Mouse (Mus musculus) erythroblast, adult 5-6 weeks (primary cell): Measurements from ENCODE around the gene Bola3. TPM values are rescaled to one million over a fixed set of nuclear protein-coding genes. Genes with fewer than 3 reads are reported as not detected.

ENCODE experiments used
- ATAC-seq: replicated peaks from 2 replicates; pipeline ENCODE4 v1.8.0; 2016; ENCODE audit warnings: moderate number of reproducible peaks, mild to moderate bottlenecking, moderate TSS enrichment, inconsistent platforms; ENCODE audit not compliant: poor library complexity, low FRiP score, severe bottlenecking
- total RNA-seq, 2 experiments: library from RNA; stranded (forward) in 1 of 2; stranded (reverse) in 1 of 2; fragments of 150-400 nt in 1 of 2; fragments of 200-764, 138-1000 nt in 1 of 2; gene quantifications; 2 replicates each; pipeline versions ENCODE4 v1.2.3 to v1.2.4; 2015 to 2017; ENCODE audit warnings: low replicate concordance in 2 of 2

The Bola3 gene
- total RNA-seq, 2 experiments from 2014 or later: 93.6 to 99.1 TPM

DNA sequence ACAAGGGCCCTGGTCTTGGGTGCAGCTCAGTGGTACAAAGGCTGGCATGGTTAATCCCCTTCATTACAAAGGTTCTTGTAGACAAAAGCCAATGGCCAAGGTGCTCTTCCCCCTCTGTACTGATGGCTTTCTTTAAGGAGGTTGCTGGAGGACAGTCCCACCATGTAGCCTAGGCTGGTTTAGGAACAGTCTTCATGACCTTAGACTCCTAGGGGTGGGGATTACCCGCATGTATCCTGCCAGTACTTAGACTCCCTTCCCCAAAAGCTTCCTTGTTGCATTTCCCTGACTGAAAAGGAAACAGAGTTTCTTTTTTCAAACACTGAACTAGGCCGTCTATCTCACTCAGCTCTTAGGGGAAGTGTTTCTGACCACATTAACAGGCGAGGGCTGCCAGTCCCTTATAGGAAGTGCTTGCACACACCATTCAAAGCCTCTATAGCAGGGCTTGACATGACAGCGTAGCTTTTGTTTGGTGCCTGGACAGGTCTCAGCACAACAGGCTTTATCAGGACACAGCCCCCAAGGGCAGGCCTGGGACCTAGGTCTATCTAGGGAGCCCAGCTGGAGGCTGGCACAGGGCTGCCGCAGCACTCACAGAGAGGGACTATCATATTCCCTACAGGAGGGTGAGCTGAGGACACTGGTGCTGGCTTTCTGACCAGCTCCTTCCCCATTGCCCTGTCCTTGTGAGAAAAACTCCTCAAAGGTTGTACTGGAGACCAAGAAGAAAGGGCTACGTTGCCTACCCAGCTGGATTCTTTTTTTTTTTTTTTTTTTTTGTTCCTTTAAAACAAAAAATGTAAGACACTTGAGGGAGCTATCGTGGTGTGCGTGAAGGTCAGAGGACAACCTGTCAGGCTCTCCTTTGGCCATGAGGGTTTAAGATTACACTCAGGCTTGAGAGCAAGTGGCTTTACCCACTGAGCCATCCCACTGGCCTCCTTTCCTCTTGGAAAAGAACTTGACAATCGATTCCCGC is 32.9 kb downstream of the Bola3 start:
- peak; percentile 92 for ATAC-seq

GRCm38 (mm10) chr6:83385569-83386090 is 36.7 kb downstream of the Bola3 start:
- no peak for ATAC-seq

DNA sequence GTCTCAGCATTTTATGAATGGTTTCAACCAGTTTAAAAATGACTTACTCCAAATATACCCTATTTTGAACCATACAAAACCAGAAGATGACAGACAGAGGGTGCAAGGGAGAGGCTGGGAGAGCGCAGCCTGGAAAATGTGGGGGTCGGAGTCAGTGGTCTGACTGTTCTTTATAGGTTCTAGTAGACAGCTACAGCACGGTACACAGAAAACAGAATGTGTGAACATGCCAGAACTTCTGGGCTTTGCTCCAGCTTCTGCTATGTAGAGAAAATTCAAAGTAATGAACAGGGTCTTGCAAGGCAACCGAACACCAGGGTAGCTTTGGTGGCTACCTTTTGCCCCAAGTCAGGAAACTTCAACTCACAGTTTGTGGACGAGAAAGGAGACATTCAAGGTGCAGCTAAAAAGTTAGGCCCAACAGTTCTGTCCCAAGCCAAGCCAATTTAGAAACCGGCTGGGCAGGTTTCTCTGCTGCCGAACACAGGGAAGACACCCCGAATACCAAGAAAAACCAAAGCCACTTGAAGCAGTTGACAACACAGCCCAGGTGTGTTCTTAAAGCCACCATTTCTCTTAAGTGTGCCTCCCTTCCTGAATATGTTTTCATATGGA is 43.3 kb downstream of the Bola3 start:
- ATAC-seq: no peak

GRCm38 (mm10) chr6:83394122-83394521 is 45.2 kb downstream of the Bola3 start:
- ATAC-seq: no peak

DNA sequence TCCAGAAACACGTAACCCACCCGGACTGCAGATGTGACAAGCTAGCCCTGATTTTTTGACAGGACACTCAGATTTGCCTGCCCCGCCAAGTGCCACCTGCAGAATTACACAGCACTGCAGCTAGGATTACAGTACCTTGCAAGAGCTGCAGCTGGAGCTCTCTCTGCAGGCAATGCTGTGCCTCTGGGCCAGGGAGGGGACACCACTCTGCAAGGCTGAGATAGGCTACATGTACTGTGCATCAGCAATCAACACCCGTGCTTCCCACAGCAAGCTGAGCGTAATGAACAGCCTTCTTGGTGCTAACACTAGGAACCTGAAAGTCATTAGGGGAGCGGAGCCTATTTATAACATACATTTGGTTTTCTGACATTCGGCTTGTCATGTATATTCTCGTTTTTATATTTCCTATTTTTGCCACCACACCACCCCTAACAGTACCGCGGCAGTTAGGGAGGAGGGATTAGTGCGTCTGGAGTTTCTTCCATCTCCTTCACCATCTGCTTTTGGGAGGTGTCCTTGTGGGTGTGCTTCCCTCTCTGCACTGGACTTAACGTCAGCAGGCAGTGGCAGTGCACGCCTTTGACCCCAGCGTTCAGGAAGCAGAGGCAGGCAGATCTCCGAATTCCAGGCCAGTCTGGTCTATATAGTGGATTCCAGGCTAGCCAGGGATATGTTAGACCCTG is 46.7 kb downstream of the Bola3 start:
- ATAC-seq: peak; percentile 95

DNA sequence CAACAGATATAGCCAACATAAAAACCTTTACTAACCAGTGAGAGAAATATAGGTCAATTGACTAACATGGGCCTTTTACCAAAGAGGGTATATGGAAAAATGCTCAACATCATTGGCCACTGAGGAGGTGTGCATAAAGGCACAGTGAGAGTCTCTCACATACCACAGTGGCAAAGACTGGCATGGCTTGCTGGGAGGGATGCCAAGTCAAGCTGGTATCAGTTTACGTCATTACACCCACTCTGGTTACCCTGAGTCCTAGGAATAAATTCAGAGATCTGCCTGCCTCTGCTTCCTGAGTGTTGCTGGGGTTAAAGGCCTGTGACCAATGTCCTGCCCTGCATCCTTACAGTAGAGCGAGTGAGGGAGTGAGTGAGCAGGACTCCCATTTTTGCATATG is 47.8 kb downstream of the Bola3 start:
- no peak for ATAC-seq

GRCm38 (mm10) chr6:83397728-83398127 is 48.8 kb downstream of the Bola3 start:
- ATAC-seq: no peak

DNA sequence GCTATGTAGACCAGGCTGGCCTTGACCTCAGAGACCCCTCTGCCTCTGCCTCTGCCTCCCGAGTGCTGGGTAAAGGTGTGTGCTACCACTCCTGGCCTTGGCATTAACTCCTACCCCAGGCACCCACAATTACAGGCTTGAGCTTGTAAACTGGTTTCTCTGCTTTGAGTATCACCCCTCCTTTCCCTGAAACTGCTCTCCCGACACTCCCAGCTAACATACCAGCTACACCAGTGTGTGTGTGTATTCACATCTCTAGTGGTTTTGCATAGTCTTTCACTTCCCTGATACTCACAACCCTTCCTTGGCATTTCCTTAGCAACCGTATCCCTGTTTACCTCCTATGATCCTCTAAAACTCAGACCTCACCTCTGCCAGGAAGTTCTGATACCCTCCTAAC is 50.8 kb downstream of the Bola3 start:
- ATAC-seq: no peak

- no peak for ATAC-seq
Observed at GRCm38 (mm10) chr6:83403481-83403880, 54.5 kb downstream of the Bola3 start.

DNA sequence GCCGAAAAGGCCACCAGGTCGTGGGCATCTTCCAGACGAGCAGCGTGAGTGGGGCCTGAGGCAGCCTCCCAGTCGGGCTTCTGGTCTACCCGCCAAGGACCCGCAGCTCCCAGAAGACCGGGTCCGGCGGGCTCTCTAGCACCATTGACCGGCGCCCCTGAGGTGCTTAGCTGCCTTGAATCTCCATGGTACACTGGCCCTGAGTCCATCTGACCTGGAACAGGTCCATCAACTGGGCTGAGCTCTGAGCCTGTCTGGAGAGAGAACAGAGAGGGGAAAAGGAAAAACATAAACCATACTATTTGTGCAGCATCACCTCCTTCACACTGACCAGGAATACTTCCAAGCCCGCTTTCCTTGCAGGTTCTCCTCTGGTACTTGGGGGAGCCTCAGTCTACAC is 55.6 kb downstream of the Bola3 start:
- no peak for ATAC-seq

DNA sequence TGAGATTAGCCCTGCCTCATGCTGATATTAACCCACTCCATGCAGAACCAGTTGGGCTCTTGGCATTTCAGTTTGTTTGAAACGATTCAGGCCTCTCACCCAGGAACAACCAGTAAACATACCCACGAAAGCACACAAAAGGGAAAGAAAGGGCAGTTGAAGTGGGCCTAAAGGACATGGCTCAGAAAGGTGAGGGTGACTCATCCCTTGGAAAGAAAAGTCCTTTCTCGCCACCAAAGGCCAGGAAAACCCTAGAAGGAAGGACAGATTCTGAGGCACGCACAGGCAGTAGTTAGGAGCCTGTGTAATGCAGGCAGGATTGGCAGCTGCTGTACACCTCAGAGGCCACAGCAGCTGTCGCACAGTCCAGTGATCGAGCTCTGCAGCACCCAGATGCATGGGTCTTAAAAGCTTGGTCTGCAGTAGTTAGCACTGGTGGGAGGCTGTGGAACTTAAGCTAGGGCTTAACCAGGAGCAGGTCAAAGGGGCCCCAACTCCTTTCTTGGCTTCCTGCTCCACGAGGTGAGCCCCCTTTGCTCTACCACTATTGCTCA is 56.6 kb downstream of the Bola3 start:
- no peak for ATAC-seq

GRCm38 (mm10) chr6:83408510-83408909 is 59.6 kb downstream of the Bola3 start:
- no peak for ATAC-seq

Other genes with a start within 250 kb of the Bola3 start
- gene Ccdc142, start 247.5 kb upstream of the Bola3 start, total RNA-seq (2015; ENCODE audit: low replicate concordance): not detected in 2 replicates
- 0.98 TPM in 1 of 2 replicates, not detected in the other for gene Ccdc142, start 247.5 kb upstream of the Bola3 start, total RNA-seq (2017; ENCODE audit: low replicate concordance)
- 0.19 TPM in 1 of 2 replicates, not detected in the other for gene Gm42688, start 247.5 kb upstream of the Bola3 start, total RNA-seq (2015; ENCODE audit: low replicate concordance)
- 0.94 TPM in 1 of 2 replicates, not detected in the other for gene Gm42688, start 247.5 kb upstream of the Bola3 start, total RNA-seq (2017; ENCODE audit: low replicate concordance)
- 21.7 and 33.9 TPM in 2 replicates for gene Mrpl53, start 240.1 kb upstream of the Bola3 start, total RNA-seq (2015; ENCODE audit: low replicate concordance)
- 6.6 and 14.8 TPM in 2 replicates for gene Mrpl53, start 240.1 kb upstream of the Bola3 start, total RNA-seq (2017; ENCODE audit: low replicate concordance)
- 5.8 and 11.3 TPM in 2 replicates for gene Mogs, start 233.7 kb upstream of the Bola3 start, total RNA-seq (2015; ENCODE audit: low replicate concordance)
- gene Mogs, start 233.7 kb upstream of the Bola3 start, total RNA-seq (2017; ENCODE audit: low replicate concordance): 13.8 and 18.5 TPM in 2 replicates
- gene Wbp1, start 227.6 kb upstream of the Bola3 start, total RNA-seq (2015; ENCODE audit: low replicate concordance): 7.1 and 18.8 TPM in 2 replicates
- 18.3 and 42.2 TPM in 2 replicates for gene Wbp1, start 227.6 kb upstream of the Bola3 start, total RNA-seq (2017; ENCODE audit: low replicate concordance)
- 0.77 and 5.2 TPM in 2 replicates for gene Ino80b, start 223.7 kb upstream of the Bola3 start, total RNA-seq (2015; ENCODE audit: low replicate concordance)
- gene Ino80b, start 223.7 kb upstream of the Bola3 start, total RNA-seq (2017; ENCODE audit: low replicate concordance): 19.2 and 25.0 TPM in 2 replicates
- gene Rtkn, start 213.7 kb upstream of the Bola3 start, total RNA-seq (2015; ENCODE audit: low replicate concordance): 0.63 TPM in 1 of 2 replicates, not detected in the other
- not detected in 2 replicates for gene Rtkn, start 213.7 kb upstream of the Bola3 start, total RNA-seq (2017; ENCODE audit: low replicate concordance)
- not detected in 2 replicates for gene Wdr54, start 192.8 kb upstream of the Bola3 start, total RNA-seq (2015; ENCODE audit: low replicate concordance)
- 0.28 TPM in 1 of 2 replicates, not detected in the other for gene Wdr54, start 192.8 kb upstream of the Bola3 start, total RNA-seq (2017; ENCODE audit: low replicate concordance)
- not detected in 2 replicates for gene 1700003E16Rik, start 192.7 kb upstream of the Bola3 start, total RNA-seq (2015; ENCODE audit: low replicate concordance)
- gene 1700003E16Rik, start 192.7 kb upstream of the Bola3 start, total RNA-seq (2017; ENCODE audit: low replicate concordance): not detected in 2 replicates
- gene Dctn1, start 183.2 kb upstream of the Bola3 start, total RNA-seq (2015; ENCODE audit: low replicate concordance): 21.7 and 21.9 TPM in 2 replicates
- gene Dctn1, start 183.2 kb upstream of the Bola3 start, total RNA-seq (2017; ENCODE audit: low replicate concordance): 18.0 and 25.9 TPM in 2 replicates
- gene Slc4a5, start 129.3 kb upstream of the Bola3 start, total RNA-seq (2015; ENCODE audit: low replicate concordance): 1.0 and 1.2 TPM in 2 replicates
- gene Slc4a5, start 129.3 kb upstream of the Bola3 start, total RNA-seq (2017; ENCODE audit: low replicate concordance): 0.28 and 0.43 TPM in 2 replicates
- 13.8 and 21.1 TPM in 2 replicates for gene Mthfd2, start 23.2 kb upstream of the Bola3 start, total RNA-seq (2015; ENCODE audit: low replicate concordance)
- gene Mthfd2, start 23.2 kb upstream of the Bola3 start, total RNA-seq (2017; ENCODE audit: low replicate concordance): 21.8 and 29.0 TPM in 2 replicates
- 51.6 and 54.6 TPM in 2 replicates for gene Mob1a, start 23.1 kb upstream of the Bola3 start, total RNA-seq (2015; ENCODE audit: low replicate concordance)
- 71.1 and 78.7 TPM in 2 replicates for gene Mob1a, start 23.1 kb upstream of the Bola3 start, total RNA-seq (2017; ENCODE audit: low replicate concordance)
- 29.6 and 35.1 TPM in 2 replicates for gene Tet3, start 109.9 kb downstream of the Bola3 start, total RNA-seq (2015; ENCODE audit: low replicate concordance)
- gene Tet3, start 109.9 kb downstream of the Bola3 start, total RNA-seq (2017; ENCODE audit: low replicate concordance): 24.9 and 25.5 TPM in 2 replicates
- 20.7 and 23.1 TPM in 2 replicates for gene Dguok, start 157.8 kb downstream of the Bola3 start, total RNA-seq (2015; ENCODE audit: low replicate concordance)
- gene Dguok, start 157.8 kb downstream of the Bola3 start, total RNA-seq (2017; ENCODE audit: low replicate concordance): 22.9 and 25.4 TPM in 2 replicates
- not detected in 2 replicates for gene Actg2, start 187.1 kb downstream of the Bola3 start, total RNA-seq (2015; ENCODE audit: low replicate concordance)
- not detected in 2 replicates for gene Actg2, start 187.1 kb downstream of the Bola3 start, total RNA-seq (2017; ENCODE audit: low replicate concordance)
- 9.8 and 17.7 TPM in 2 replicates for gene Stambp, start 223.6 kb downstream of the Bola3 start, total RNA-seq (2015; ENCODE audit: low replicate concordance)
- 2.5 and 4.3 TPM in 2 replicates for gene Stambp, start 223.6 kb downstream of the Bola3 start, total RNA-seq (2017; ENCODE audit: low replicate concordance)